Comparison of ENCODE assay signal across 9 mouse cellular contexts in genomic region chr4:155361303-155361791, GRCm38 (mm10). TPM values are rescaled to one million over a fixed set of nuclear protein-coding genes. Genes with fewer than 3 reads are reported as not detected.
A peak's percentile ranks its signal among the peaks of the same experiment; 100 is the strongest.
DNase-seq lines count a peak whose midpoint lies in the region; ATAC-seq and TF ChIP-seq lines count a peak whose summit lies in the region.
"Had no signal": no experiment of that assay in that cellular context is flagged by ENCODE, and none has a peak within 500 bp of the region (broad histone marks: within the 10 kb centered on the region; RNA-seq: fewer than 3 reads in every experiment).

Prkcz (minus strand) TSS chr4:155361361.

- H3K4me3 ChIP-seq in embryonic fibroblast, embryonic 13.5 days (ENCODE audit: insufficient read depth, low read length), result peak within 1 kb of the TSS; percentile 26
- peak within 1 kb of the TSS; percentile 55 for H3K4me3 ChIP-seq in heart, embryonic 16.5 days (ENCODE audit: low read length)
- peak within 1 kb of the TSS; percentile 46 for H3K4me3 ChIP-seq in liver, embryonic 13.5 days (replicated peaks)
- H3K4me3 ChIP-seq in neural tube, embryonic 13.5 days, result peak within 1 kb of the TSS; percentile 38
- H3K4me3 ChIP-seq in stomach, embryonic 16.5 days (replicated peaks; ENCODE audit: low read length), result peak within 1 kb of the TSS; percentile 55
- H3K4me3 ChIP-seq: myocyte had no signal

- H3K4me2 ChIP-seq in heart, embryonic 16.5 days (ENCODE audit: low read depth, low read length), result peak within 1 kb of the TSS; percentile 68
- H3K4me2 ChIP-seq in liver, embryonic 13.5 days, result peak within 1 kb of the TSS; percentile 44
- H3K4me2 ChIP-seq in neural tube, embryonic 13.5 days, result peak within 1 kb of the TSS; percentile 53
- peak within 1 kb of the TSS; percentile 50 for H3K4me2 ChIP-seq in stomach, embryonic 16.5 days (ENCODE audit: low read depth, low read length)

- DNase-seq in cerebellum, postnatal 4 days (ENCODE audit: low spot score in 2 of 2), result no peak
- DNase-seq in kidney, postnatal 14 days, result peak; percentile 95
- peak; percentile 9 for DNase-seq in liver, embryonic 13.5 days

- H3K36me3 ChIP-seq in heart, embryonic 16.5 days (ENCODE audit: control insufficient read depth, insufficient read depth), result no peaks in the 10 kb centered on the region
- no peaks in the 10 kb centered on the region for H3K36me3 ChIP-seq in liver, embryonic 13.5 days
- H3K36me3 ChIP-seq in neural tube, embryonic 13.5 days, result no peaks in the 10 kb centered on the region
- H3K36me3 ChIP-seq in stomach, embryonic 16.5 days (ENCODE audit: control insufficient read depth, insufficient read depth, low read length), result no peaks in the 10 kb centered on the region

- no peak for TF ChIP-seq POLR2A in embryonic fibroblast, embryonic 13.5 days (IDR thresholded peaks at IDR 0.05; ENCODE audit: low read depth, low read length)

- 1% methylated on average over 51 of the region's 51 CpGs for WGBS in heart, embryonic 16.5 days
- 3% methylated on average over 51 of the region's 51 CpGs for WGBS in liver, embryonic 13.5 days (ENCODE audit: insufficient replicate concordance)
- WGBS in neural tube, embryonic 13.5 days, result under 1% methylated on average over 51 of the region's 51 CpGs
- WGBS in stomach, embryonic 16.5 days, result under 1% methylated on average over 50 of the region's 51 CpGs

- no peak within 1 kb of the TSS for H3K27ac ChIP-seq in embryonic fibroblast, embryonic 13.5 days (ENCODE audit: insufficient read depth, low read length)
- no peak within 1 kb of the TSS for H3K27ac ChIP-seq in heart, embryonic 16.5 days (ENCODE audit: low read length)
- H3K27ac ChIP-seq in liver, embryonic 13.5 days, result no peak within 1 kb of the TSS
- no peak within 1 kb of the TSS for H3K27ac ChIP-seq in neural tube, embryonic 13.5 days (replicated peaks)
- peak within 1 kb of the TSS; percentile 49 for H3K27ac ChIP-seq in stomach, embryonic 16.5 days (ENCODE audit: low read length)

- peaks cover 58% of the 10 kb centered on the region for H3K27me3 ChIP-seq in heart, embryonic 16.5 days (ENCODE audit: control insufficient read depth, insufficient read depth, low read length)
- H3K27me3 ChIP-seq in liver, embryonic 13.5 days, result peaks cover 75% of the 10 kb centered on the region
- H3K27me3 ChIP-seq in neural tube, embryonic 13.5 days, result peaks cover 90% of the 10 kb centered on the region
- peaks cover 36% of the 10 kb centered on the region for H3K27me3 ChIP-seq in stomach, embryonic 16.5 days (ENCODE audit: control insufficient read depth, insufficient read depth, low read length)

- ATAC-seq in cerebellum, adult (ENCODE audit: insufficient number of reproducible peaks, low FRiP score, low TSS enrichment), result peak; percentile 93
- ATAC-seq in heart, embryonic 16.5 days (replicated peaks; ENCODE audit: extremely low read depth, insufficient read depth, low FRiP score), result peak; percentile 94
- peak; percentile 82 for ATAC-seq in liver, embryonic 13.5 days (ENCODE audit: low read depth)
- ATAC-seq in neural tube, embryonic 13.5 days (ENCODE audit: low read depth), result peak; percentile 74; the same call in 1 of the 2 replicates
- ATAC-seq in stomach, embryonic 16.5 days (ENCODE audit: insufficient read depth, low FRiP score), result peak; percentile 97

- H3K9me3 ChIP-seq in heart, embryonic 16.5 days (replicated peaks; ENCODE audit: control insufficient read depth, low read length), result no peaks in the 10 kb centered on the region
- no peaks in the 10 kb centered on the region for H3K9me3 ChIP-seq in liver, embryonic 13.5 days (replicated peaks)
- H3K9me3 ChIP-seq in neural tube, embryonic 13.5 days, result no peaks in the 10 kb centered on the region
- H3K9me3 ChIP-seq in stomach, embryonic 16.5 days (replicated peaks; ENCODE audit: control insufficient read depth, low read length), result no peaks in the 10 kb centered on the region

- peak within 1 kb of the TSS; percentile 24 for H3K9ac ChIP-seq in heart, embryonic 16.5 days (ENCODE audit: low read length)
- no peak within 1 kb of the TSS for H3K9ac ChIP-seq in liver, embryonic 13.5 days
- no peak within 1 kb of the TSS for H3K9ac ChIP-seq in neural tube, embryonic 13.5 days
- peak within 1 kb of the TSS; percentile 67 for H3K9ac ChIP-seq in stomach, embryonic 16.5 days (ENCODE audit: low read length)

- H3K4me1 ChIP-seq in embryonic fibroblast, embryonic 13.5 days (ENCODE audit: control insufficient read depth, insufficient read depth, low read length), result no peaks in the 10 kb centered on the region
- no peaks in the 10 kb centered on the region for H3K4me1 ChIP-seq in heart, embryonic 16.5 days (ENCODE audit: control insufficient read depth, insufficient read depth, low read length)
- peaks cover 3% of the 10 kb centered on the region; the same call in 1 of the 2 replicates for H3K4me1 ChIP-seq in liver, embryonic 13.5 days (replicated peaks)
- peaks cover 14% of the 10 kb centered on the region for H3K4me1 ChIP-seq in neural tube, embryonic 13.5 days (replicated peaks)
- peaks cover 4% of the 10 kb centered on the region; the same call in 1 of the 2 replicates for H3K4me1 ChIP-seq in stomach, embryonic 16.5 days (ENCODE audit: control insufficient read depth, insufficient read depth, low read length)

- no peak for TF ChIP-seq CTCF in embryonic fibroblast, embryonic 13.5 days (IDR thresholded peaks at IDR 0.05; ENCODE audit: borderline replicate concordance, insufficient read depth, low read length)

RNA-seq across cellular contexts. Expression of gene Prkcz, which starts in this region (rescaled TPM):
- polyA plus RNA-seq in embryonic fibroblast, embryonic 13.5 days (2011; ENCODE audit: insufficient read length, low read depth, missing spikeins), result 0.63 and 1.4 TPM in 2 replicates
- 6.1 and 7.1 TPM in 2 replicates for polyA plus RNA-seq in heart, embryonic 16.5 days (2015; fragmentation: Nextera tagmentation; extraction: Ambion mirVana)
- polyA plus RNA-seq in liver, embryonic 13.5 days (2015; fragmentation: Nextera tagmentation; extraction: Ambion mirVana), result 1.9 and 2.2 TPM in 2 replicates
- 60.3 and 62.3 TPM in 2 replicates for polyA plus RNA-seq in neural tube, embryonic 13.5 days (2015; fragmentation: Nextera tagmentation; extraction: Ambion mirVana)
- 16.7 and 16.8 TPM in 2 replicates for polyA plus RNA-seq in stomach, embryonic 16.5 days (2015; fragmentation: Nextera tagmentation; extraction: Ambion mirVana)

Comparison
In these comparisons a context has a peak if more than half of its experiments do, and no peak if none do; other contexts are left out.
1. DNase-seq: peak in kidney, postnatal 14 days (single experiment) and liver, embryonic 13.5 days (single experiment); none in cerebellum, postnatal 4 days (0 of 2).
2. H3K9ac ChIP-seq: peak in heart, embryonic 16.5 days (single experiment) and stomach, embryonic 16.5 days (single experiment); none in liver, embryonic 13.5 days (single experiment) and neural tube, embryonic 13.5 days (single experiment).
3. Peak in every context shown above with its lines, with median percentiles within 50 percentile points of each other: ATAC-seq, H3K4me3 ChIP-seq and H3K4me2 ChIP-seq.